In genomic region chr9:57427937-57428336, GRCm38 (mm10) we compare ENCODE assay signal across 15 mouse cellular contexts. TPM values are rescaled to one million over a fixed set of nuclear protein-coding genes. Genes with fewer than 3 reads are reported as not detected.
DNase-seq lines count a peak whose midpoint lies in the region; ATAC-seq and TF ChIP-seq lines count a peak whose summit lies in the region.
"Had no signal": no experiment of that assay in that cellular context is flagged by ENCODE, and none has a peak within 500 bp of the region (broad histone marks: within the 10 kb centered on the region; RNA-seq: fewer than 3 reads in every experiment).

No protein-coding gene starts in this region.

- dilution Hi-C loops in CH12.LX (cut with MboI; ENCODE audit: extremely low pct_ligation_motif_present, extremely low pct_unique_long_range_greater_than_20kb, low sequenced_read_pairs): no loop called here

- no peak for TF ChIP-seq POLR2A in CH12.LX (IDR thresholded peaks at IDR 0.05; ENCODE audit: low read depth, low read length)

- no peak overlapping the region for H3K4me3 ChIP-seq in CH12.LX (replicated peaks in 1 of 3; ENCODE audit: low read depth in 2 of 3, low read length in 2 of 3, poor library complexity in 1 of 3)
- H3K4me3 ChIP-seq in liver, embryonic 12.5 days: no peak overlapping the region
- H3K4me3 ChIP-seq in liver, postnatal 0 days (ENCODE audit: low read depth, low read length): no peak overlapping the region

- H3K27me3 ChIP-seq in CH12.LX (replicated peaks): no peaks in the 10 kb centered on the region
- H3K27me3 ChIP-seq in liver, embryonic 12.5 days (replicated peaks): no peaks in the 10 kb centered on the region
- H3K27me3 ChIP-seq in liver, postnatal 0 days (ENCODE audit: insufficient read depth, low read length): no peaks in the 10 kb centered on the region
- H3K27me3 ChIP-seq: Patski had no signal

- H3K9ac ChIP-seq in CH12.LX (ENCODE audit: insufficient read depth, low read depth): peak overlapping the region; percentile 44
- no peak overlapping the region for H3K9ac ChIP-seq in liver, embryonic 12.5 days
- no peak overlapping the region for H3K9ac ChIP-seq in liver, postnatal 0 days (replicated peaks)
- H3K9ac ChIP-seq: liver, embryonic 14.5 days had no signal

- TF ChIP-seq EP300 in CH12.LX (IDR thresholded peaks at IDR 0.05; ENCODE audit: low read length): peak; percentile 79
- no peak for TF ChIP-seq EP300 in liver, postnatal 0 days (IDR thresholded peaks at IDR 0.05; ENCODE audit: low read depth)

- DNase-seq in lung, adult 18-20 months: peak; percentile 22 to 38
- no peak for DNase-seq in lung, postnatal 10 days
- DNase-seq in CH12.LX (ENCODE audit: extremely low read depth): peak; percentile 62
- peak; percentile 85 for DNase-seq in Muller cell, postnatal 12 days (ENCODE audit: inconsistent ontology term)
- DNase-seq in fibroblast of lung, adult 2 months (ENCODE audit: low read depth): peak; percentile 60
- no peak for DNase-seq in liver, postnatal 0 days
- DNase-seq: adrenal gland, adult 2 months; cerebellum, postnatal 14 days; kidney, postnatal 4 days; right cerebral cortex, postnatal 14 days; thymus, postnatal 25 days had no signal

- H3K4me1 ChIP-seq in CH12.LX (ENCODE audit: control insufficient read depth in 1 of 2, insufficient read depth in 2 of 2): peaks cover 28 to 97% of the 10 kb centered on the region in 2 experiments
- peaks cover 23% of the 10 kb centered on the region for H3K4me1 ChIP-seq in liver, embryonic 12.5 days
- H3K4me1 ChIP-seq in liver, postnatal 0 days (ENCODE audit: insufficient read depth): peaks cover 15% of the 10 kb centered on the region

- peaks cover 17 to 75% of the 10 kb centered on the region in 2 experiments for H3K36me3 ChIP-seq in CH12.LX (replicated peaks in 1 of 2; ENCODE audit: control insufficient read depth in 1 of 2, insufficient read depth in 1 of 2, low read length in 1 of 2)
- peaks cover 3% of the 10 kb centered on the region; the same call in 1 of the 2 replicates for H3K36me3 ChIP-seq in liver, embryonic 12.5 days
- no peaks in the 10 kb centered on the region for H3K36me3 ChIP-seq in liver, postnatal 0 days (replicated peaks; ENCODE audit: insufficient read depth, low read length)

- peak overlapping the region; percentile 65 for H3K4me2 ChIP-seq in CH12.LX (ENCODE audit: insufficient read depth, low read depth, poor library complexity, severe bottlenecking)
- H3K4me2 ChIP-seq in liver, embryonic 12.5 days: no peak overlapping the region
- H3K4me2 ChIP-seq in liver, postnatal 0 days (ENCODE audit: low read depth, low read length): no peak overlapping the region

- TF ChIP-seq RAD21 in CH12.LX (IDR thresholded peaks at IDR 0.05; ENCODE audit: low read depth, low read length): no peak

- H3K9me3 ChIP-seq in CH12.LX (replicated peaks; ENCODE audit: low read length): no peaks in the 10 kb centered on the region
- H3K9me3 ChIP-seq in liver, embryonic 12.5 days (replicated peaks): no peaks in the 10 kb centered on the region
- H3K9me3 ChIP-seq in liver, postnatal 0 days (ENCODE audit: low read length): no peaks in the 10 kb centered on the region

- TF ChIP-seq CTCF in CH12.LX (conservative IDR thresholded peaks at IDR 0.05 in 1 of 2, IDR thresholded peaks at IDR 0.05 in 1 of 2; ENCODE audit: low read depth in 2 of 2, low read length in 2 of 2): no peak
- no peak for TF ChIP-seq CTCF in liver, postnatal 0 days (IDR thresholded peaks at IDR 0.05; ENCODE audit: low read depth)

- ATAC-seq in liver, embryonic 12.5 days: no peak
- no peak for ATAC-seq in liver, postnatal 0 days
- ATAC-seq: Patski had no signal

- in situ Hi-C loops in CH12.LX (cut with MboI; ENCODE audit: low pct_ligation_motif_present, low pct_unique_long_range_greater_than_20kb, low sequenced_read_pairs): loop anchor here (5.0 kb wide), 2 partner anchors 71 to 176 kb away; no protein-coding TSS in a partner anchor

- H3K27ac ChIP-seq in CH12.LX (ENCODE audit: insufficient read depth, low read depth): peak overlapping the region; percentile 78
- no peak overlapping the region for H3K27ac ChIP-seq in liver, embryonic 12.5 days
- no peak overlapping the region for H3K27ac ChIP-seq in liver, postnatal 0 days (ENCODE audit: low read depth)
- H3K27ac ChIP-seq: liver, embryonic 14.5 days had no signal

- no peaks in the 10 kb centered on the region for H3K79me2 ChIP-seq in CH12.LX (replicated peaks; ENCODE audit: control insufficient read depth, extremely low read depth, insufficient read depth, poor library complexity, severe bottlenecking)

- WGBS in liver, embryonic 12.5 days (ENCODE audit: insufficient replicate concordance): 63% methylated on average over 4 of the region's 4 CpGs
- 69% methylated on average over 4 of the region's 4 CpGs for WGBS in liver, postnatal 0 days (ENCODE audit: insufficient replicate concordance)

TF ChIP-seq in CH12.LX, 34 proteins besides CTCF, POLR2A, EP300 and RAD21:
- TF ChIP-seq JUND (conservative IDR thresholded peaks at IDR 0.05; ENCODE audit: low read depth, low read length) (no peak), USF1 (IDR thresholded peaks at IDR 0.05; ENCODE audit: low read depth, low read length) (no peak), NRF1 (IDR thresholded peaks at IDR 0.05; ENCODE audit: low read depth, low read length) (no peak), GABPA (IDR thresholded peaks at IDR 0.05; ENCODE audit: insufficient replicate concordance, low read depth, low read length) (no peak), PAX5 (IDR thresholded peaks at IDR 0.05; ENCODE audit: low read length) (no peak), ZNF384 (IDR thresholded peaks at IDR 0.05; ENCODE audit: low read depth, low read length) (no peak), E2F4 (IDR thresholded peaks at IDR 0.05; ENCODE audit: insufficient replicate concordance, low read depth, low read length) (no peak), HCFC1 (IDR thresholded peaks at IDR 0.05; ENCODE audit: low read depth, low read length) (no peak), KAT2A (IDR thresholded peaks at IDR 0.05; ENCODE audit: insufficient replicate concordance, low read length) (no peak), ELF1 (IDR thresholded peaks at IDR 0.05; ENCODE audit: low read depth, low read length) (peak; percentile 23; the same call in 1 of the 2 replicates), MYC (IDR thresholded peaks at IDR 0.05; ENCODE audit: low read depth, low read length) (peak; percentile 41; the same call in 1 of the 2 replicates), RCOR1 (conservative IDR thresholded peaks at IDR 0.05; ENCODE audit: low read depth, low read length) (no peak), IRF4 (IDR thresholded peaks at IDR 0.05; ENCODE audit: low read depth, low read length) (peak; percentile 72), CHD2 (IDR thresholded peaks at IDR 0.05; ENCODE audit: low read length) (peak; percentile 83), USF2 (conservative IDR thresholded peaks at IDR 0.05; ENCODE audit: low read depth, low read length) (no peak), BHLHE40 (IDR thresholded peaks at IDR 0.05; ENCODE audit: low read depth, low read length) (peak; percentile 89), ZKSCAN1 (IDR thresholded peaks at IDR 0.05; ENCODE audit: borderline replicate concordance, low read depth, low read length) (no peak), MAX (IDR thresholded peaks at IDR 0.05; ENCODE audit: low read length) (no peak), ZC3H11A (IDR thresholded peaks at IDR 0.05; ENCODE audit: low read depth, low read length) (no peak), TCF12 (IDR thresholded peaks at IDR 0.05; ENCODE audit: low read depth, low read length) (peak; percentile 42; the same call in 1 of the 2 replicates), MAZ (IDR thresholded peaks at IDR 0.05; ENCODE audit: low read depth, low read length) (0 out of 2 replicates have a peak, but pooled peaks have one; percentile 59), ETS1 (conservative IDR thresholded peaks at IDR 0.05; ENCODE audit: low read depth, low read length) (peak; percentile 66), JUN (IDR thresholded peaks at IDR 0.05; ENCODE audit: insufficient read depth, low read depth, low read length) (peak; percentile 14; the same call in 1 of the 2 replicates), SIN3A (IDR thresholded peaks at IDR 0.05; ENCODE audit: low read length) (no peak), UBTF (IDR thresholded peaks at IDR 0.05; ENCODE audit: low read depth, low read length) (no peak), MAFK (IDR thresholded peaks at IDR 0.05; ENCODE audit: insufficient replicate concordance, low read length) (no peak), MEF2A (IDR thresholded peaks at IDR 0.05; ENCODE audit: borderline replicate concordance, low read depth, low read length) (peak; percentile 28; the same call in 1 of the 2 replicates), NELFE (IDR thresholded peaks at IDR 0.05; ENCODE audit: low read depth, low read length) (no peak), CHD1 (IDR thresholded peaks at IDR 0.05; ENCODE audit: low read depth, low read length) (peak; percentile 98), ZMIZ1 (IDR thresholded peaks at IDR 0.05; ENCODE audit: low read depth, low read length) (no peak), SMC3 (IDR thresholded peaks at IDR 0.05; ENCODE audit: low read depth, low read length) (no peak), MXI1 (IDR thresholded peaks at IDR 0.05; ENCODE audit: low read depth, low read length) (no peak), TBP (conservative IDR thresholded peaks at IDR 0.05; ENCODE audit: low read depth, low read length) (no peak), POLR2AphosphoS2 (IDR thresholded peaks at IDR 0.05; ENCODE audit: low read depth, low read length) (no peak)

RNA-seq across cellular contexts. Expression of gene Ppcdc, which starts 12.0 kb away (rescaled TPM):
- total RNA-seq in CH12.LX (2012; rRNA removed) (39.6 and 50.3 TPM in 2 replicates), CH12.LX (2014; rRNA removed) (44.1 and 44.9 TPM in 2 replicates)
- 36.2 and 38.8 TPM in 2 replicates for polyA plus RNA-seq in CH12.LX (2012; ENCODE audit: insufficient read length, low read depth)
- 13.8 and 15.6 TPM in 2 replicates for polyA plus RNA-seq in liver, embryonic 12.5 days (2016; fragmentation: Nextera tagmentation; extraction: Ambion mirVana)
- polyA plus RNA-seq in liver, postnatal 0 days (2015; fragmentation: Nextera tagmentation; extraction: Ambion mirVana): 10.7 and 11.5 TPM in 2 replicates

RNA-seq across cellular contexts. Expression of gene Scamp5, which starts 39.9 kb away (rescaled TPM):
- 2.1 and 2.7 TPM in 2 replicates for total RNA-seq in CH12.LX (2012; rRNA removed)
- 0.34 and 0.54 TPM in 2 replicates for total RNA-seq in CH12.LX (2014; rRNA removed)
- polyA plus RNA-seq in CH12.LX (2012; ENCODE audit: insufficient read length, low read depth): 0.48 and 0.99 TPM in 2 replicates
- polyA plus RNA-seq in liver, embryonic 12.5 days (2016; fragmentation: Nextera tagmentation; extraction: Ambion mirVana): 10.5 and 12.4 TPM in 2 replicates
- 6.5 and 8.4 TPM in 2 replicates for polyA plus RNA-seq in liver, postnatal 0 days (2015; fragmentation: Nextera tagmentation; extraction: Ambion mirVana)
- total RNA-seq: monocyte, adult 5-6 weeks had no signal

Comparison
In these comparisons a context has a peak if more than half of its experiments do, and no peak if none do; other contexts are left out.
1. DNase-seq: peak in lung, adult 18-20 months (2 of 2), CH12.LX (single experiment), Muller cell, postnatal 12 days (single experiment) and fibroblast of lung, adult 2 months (single experiment); none in lung, postnatal 10 days (single experiment) and liver, postnatal 0 days (single experiment).